Mouse (Mus musculus) ES-E14 (cell line): Measurements from ENCODE around the gene Prokr1. TPM values are rescaled to one million over a fixed set of nuclear protein-coding genes. Genes with fewer than 3 reads are reported as not detected.

Experiments used
- DNase-seq: peaks from one replicate; pipeline ENCODE4 v3.0.0-alpha.2; 2013; ENCODE audit warnings: low read depth, low spot score
- H3K27ac ChIP-seq: 2 replicates; pipeline ENCODE4 v1.5.1; 2012; ENCODE audit warnings: low read depth, mild to moderate bottlenecking, low read length, moderate library complexity, mixed read lengths; ENCODE audit not compliant: poor library complexity, insufficient read depth, severe bottlenecking
- H3K36me3 ChIP-seq: 2 replicates; pipeline ENCODE4 v1.6.1; 2012; ENCODE audit warnings: mild to moderate bottlenecking, low read length, moderate library complexity, mixed read lengths; ENCODE audit not compliant: control insufficient read depth, poor library complexity, insufficient read depth, severe bottlenecking
- H3K4me1 ChIP-seq, 2 experiments: fragments of 150-350 bp in 1 of 2; sonication (generic) in 1 of 2; 2 replicates each; pipeline ENCODE4 v1.6.1; 2012; ENCODE audit warnings: low read length in 2 of 2, mild to moderate bottlenecking in 1 of 2, mixed read lengths in 1 of 2; ENCODE audit not compliant: control insufficient read depth in 2 of 2, insufficient read depth in 2 of 2, poor library complexity in 1 of 2
- H3K4me3 ChIP-seq, 2 experiments: fragments of 150-350 bp in 1 of 2; sonication (generic) in 1 of 2; 2 replicates each; pipeline ENCODE4 v1.5.1; 2012; ENCODE audit warnings: low read length in 2 of 2, low read depth in 1 of 2, mild to moderate bottlenecking in 1 of 2, mixed read lengths in 1 of 2; ENCODE audit not compliant: insufficient read depth in 1 of 2, poor library complexity in 1 of 2, severe bottlenecking in 1 of 2
- H3K9ac ChIP-seq: 2 replicates; pipeline ENCODE4 v1.6.1; 2012; ENCODE audit warnings: low read depth, mild to moderate bottlenecking, low read length, mixed read lengths; ENCODE audit not compliant: poor library complexity, insufficient read depth, severe bottlenecking
- H3K9me3 ChIP-seq: fragments of 150-350 bp; sonication (generic); 2 replicates; pipeline ENCODE4 v1.6.1; 2012; ENCODE audit warnings: low read depth, mild to moderate bottlenecking, low read length; ENCODE audit not compliant: control insufficient read depth, insufficient read depth
- CHD2 ChIP-seq: IDR thresholded peaks from 2 replicates; pipeline ENCODE4 v1.6.1; 2014; ENCODE audit warnings: mild to moderate bottlenecking, low read depth, low read length, inconsistent platforms
- HCFC1 ChIP-seq: IDR thresholded peaks from 2 replicates; pipeline ENCODE4 v1.6.1; 2012; ENCODE audit warnings: low read length, inconsistent platforms, borderline replicate concordance; ENCODE audit not compliant: insufficient read depth
- MAFK ChIP-seq: IDR thresholded peaks from 2 replicates; pipeline ENCODE4 v1.6.1; 2014; ENCODE audit warnings: mild to moderate bottlenecking, low read depth, low read length, inconsistent platforms; ENCODE audit not compliant: insufficient read depth
- ZC3H11A ChIP-seq: IDR thresholded peaks from 2 replicates; pipeline ENCODE4 v1.6.1; 2012; ENCODE audit warnings: low read depth, mild to moderate bottlenecking, inconsistent platforms, low read length, borderline replicate concordance
- ZNF384 ChIP-seq: IDR thresholded peaks from 2 replicates; pipeline ENCODE4 v1.6.1; 2012; ENCODE audit warnings: low read depth, low read length, inconsistent platforms
- in situ Hi-C, 2 experiments: fragments of 600-800 bp; cut with MboI; formaldehyde crosslinking; loops; one replicate each; pipeline ENCODE4 v1.15.1; 2025; ENCODE audit warnings: low sequenced_read_pairs in 2 of 2, inconsistent platforms in 1 of 2; ENCODE audit not compliant: unreplicated experiment in 2 of 2
- total RNA-seq: library from RNA; depleted of rRNA; stranded (reverse); fragments of 300-350 nt; gene quantifications from 2 replicates; pipeline ENCODE4 v1.2.3, GENCODE M21; 2012

Gene Prokr1
- total RNA-seq, 1 experiment: 0.36 TPM

DNA sequence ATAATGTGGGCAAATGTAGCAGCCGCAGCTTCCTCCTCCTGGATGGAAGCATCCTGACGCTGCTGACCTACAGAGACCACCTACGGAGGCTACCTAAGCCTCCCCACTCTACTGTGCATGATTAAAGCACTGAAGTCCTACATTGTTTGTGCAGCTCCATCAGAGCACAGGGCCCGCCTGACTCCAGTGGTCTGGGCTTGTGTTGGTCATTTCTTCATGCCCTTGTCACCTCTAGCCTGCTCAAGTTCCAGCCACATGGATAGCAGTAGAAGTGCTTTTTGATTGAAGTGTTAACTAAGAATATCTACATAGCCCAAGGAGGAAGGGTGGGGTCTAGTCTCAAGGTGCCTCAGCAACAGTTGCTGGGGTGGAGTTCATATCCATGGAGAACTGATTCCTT, 26.2 kb downstream of the Prokr1 start:
- Histone ChIP-seq H3K36me3 (no peaks in the 10 kb centered on the region), H3K27ac (no peak overlapping the region), H3K4me1 (0 out of 4 replicates have a peak, but pooled peaks cover 2% of the 10 kb centered on the region in 2 experiments), H3K9me3 (no peaks in the 10 kb centered on the region), H3K9ac (no peak overlapping the region), H3K4me3 (no peak overlapping the region)
- no peak for DNase-seq
- TF ChIP-seq HCFC1 (no peak), MAFK (no peak), CHD2 (no peak)
- in situ Hi-C loops: no loop called here

DNA sequence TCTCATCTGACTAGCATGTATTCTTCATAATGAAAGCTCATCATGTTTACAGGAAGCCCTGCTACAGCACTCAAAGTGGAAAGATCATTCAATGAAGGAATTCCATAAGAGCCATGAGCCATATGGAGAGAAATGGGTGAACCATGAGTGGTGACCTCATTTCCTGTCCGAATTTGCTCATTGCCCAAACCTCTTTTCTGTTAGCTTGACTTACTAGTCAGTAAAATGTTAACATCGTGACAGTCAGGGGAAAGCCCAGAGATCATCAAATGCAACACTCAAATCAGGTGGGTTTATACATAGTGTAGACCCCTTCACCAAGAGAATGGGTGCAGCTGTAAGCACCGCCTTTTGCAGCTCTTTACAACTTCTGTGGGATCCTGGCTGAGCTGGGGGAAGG, 36.8 kb downstream of the Prokr1 start:
- no peak overlapping the region for H3K9ac ChIP-seq
- in situ Hi-C loops: no loop called here
- no peaks in the 10 kb centered on the region for H3K4me1 ChIP-seq
- no peak overlapping the region for H3K27ac ChIP-seq
- H3K36me3 ChIP-seq: no peaks in the 10 kb centered on the region
- H3K4me3 ChIP-seq: no peak overlapping the region
- H3K9me3 ChIP-seq: no peaks in the 10 kb centered on the region
- TF ChIP-seq CHD2 (no peak), HCFC1 (no peak), MAFK (no peak), ZC3H11A (no peak), ZNF384 (no peak)
- DNase-seq: no peak

DNA sequence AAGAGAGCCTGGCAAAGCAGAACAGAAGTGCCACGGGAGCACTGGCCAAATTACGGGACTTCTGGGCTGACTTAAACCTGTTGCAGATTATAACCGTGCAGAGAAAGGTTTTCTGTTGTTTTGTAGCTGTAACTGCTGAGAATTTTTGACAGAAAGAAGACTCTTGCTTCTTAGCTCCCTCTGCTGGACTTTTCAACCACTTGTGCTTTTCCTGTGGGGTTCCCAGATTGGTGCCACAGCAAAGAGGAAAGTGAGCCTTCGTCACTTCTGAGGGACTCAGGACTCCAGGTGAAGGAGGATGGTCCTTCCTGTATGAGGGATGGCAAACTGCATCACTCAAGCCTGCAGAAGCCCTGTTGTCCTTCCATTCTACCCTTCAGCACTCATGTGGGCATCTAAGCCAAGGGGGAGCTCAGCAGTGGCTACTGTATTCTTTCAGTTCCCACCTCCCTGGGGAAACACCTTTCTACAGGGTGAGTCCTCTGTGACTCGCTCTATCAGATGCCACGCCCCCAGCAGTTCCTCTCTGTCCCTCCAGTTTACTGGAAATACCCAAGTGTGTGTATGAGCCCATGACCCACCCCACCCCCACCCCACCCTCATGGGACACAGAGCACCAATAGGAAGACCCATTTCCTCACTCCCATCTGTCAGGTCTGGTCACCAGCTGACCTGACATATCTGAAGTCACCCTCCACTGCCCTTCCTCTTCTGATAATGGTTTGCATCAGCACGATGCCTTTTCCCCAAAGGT, 38.3 kb downstream of the Prokr1 start:
- Histone ChIP-seq H3K4me1 (peaks cover 2 to 5% of the 10 kb centered on the region in 2 experiments; a peak in 2 of 4 replicates), H3K9ac (no peak overlapping the region), H3K4me3 (no peak overlapping the region), H3K9me3 (no peaks in the 10 kb centered on the region), H3K27ac (no peak overlapping the region), H3K36me3 (no peaks in the 10 kb centered on the region)
- TF ChIP-seq MAFK (no peak), ZC3H11A (0 out of 2 replicates have a peak, but pooled peaks have one; percentile 3)
- no peak for DNase-seq
- in situ Hi-C loops: no loop called here

DNA sequence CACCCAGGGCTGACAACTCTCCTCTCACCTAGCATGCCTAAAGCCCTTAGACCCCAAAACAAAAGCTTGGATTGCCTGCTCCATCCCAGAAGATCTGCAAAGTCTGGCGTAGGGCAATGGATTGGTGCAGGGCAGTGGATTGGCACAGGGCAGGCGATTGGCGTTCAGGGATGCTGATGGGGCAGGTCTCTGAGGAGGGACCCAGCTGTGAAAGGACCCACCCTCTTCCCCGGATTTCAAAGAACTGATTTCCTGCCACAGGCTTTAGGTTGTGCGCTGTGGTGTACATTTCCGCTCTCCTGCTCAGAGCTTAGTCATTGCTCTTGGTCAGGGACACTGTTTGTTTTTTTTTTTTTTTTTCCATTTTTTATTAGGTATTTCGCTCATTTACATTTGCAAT, 42.7 kb downstream of the Prokr1 start:
- Histone ChIP-seq H3K4me3 (no peak overlapping the region), H3K9ac (no peak overlapping the region), H3K36me3 (no peaks in the 10 kb centered on the region), H3K9me3 (no peaks in the 10 kb centered on the region), H3K27ac (no peak overlapping the region), H3K4me1 (peaks cover 4 to 5% of the 10 kb centered on the region in 2 experiments; a peak in 2 of 4 replicates)
- DNase-seq: no peak
- in situ Hi-C loops: no loop called here
- no peak for TF ChIP-seq CHD2
- no peak for TF ChIP-seq MAFK
- TF ChIP-seq ZNF384: no peak
- no peak for TF ChIP-seq ZC3H11A
- no peak for TF ChIP-seq HCFC1

DNA sequence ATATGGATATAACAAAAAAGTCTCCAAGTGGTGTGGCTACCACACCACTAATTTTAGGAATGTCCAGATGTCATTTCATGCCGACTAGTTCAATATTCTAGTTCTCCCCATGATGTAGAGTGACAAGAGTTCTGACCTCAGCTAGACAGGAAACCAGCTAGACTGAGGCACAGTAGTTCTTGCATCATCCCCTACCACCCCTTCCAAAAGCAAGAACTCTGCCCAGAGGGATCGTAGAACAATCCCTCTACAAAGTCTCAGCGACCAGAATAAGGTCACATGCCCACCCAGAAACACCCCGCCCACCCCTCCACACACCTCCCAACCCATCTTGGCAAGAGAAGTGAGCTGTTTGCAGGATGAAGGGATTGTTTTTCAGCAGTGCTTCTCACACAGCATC, 43.1 kb downstream of the Prokr1 start:
- Histone ChIP-seq H3K4me1 (peaks cover 4 to 5% of the 10 kb centered on the region in 2 experiments; a peak in 2 of 4 replicates), H3K9ac (no peak overlapping the region), H3K9me3 (no peaks in the 10 kb centered on the region), H3K27ac (no peak overlapping the region), H3K4me3 (no peak overlapping the region), H3K36me3 (no peaks in the 10 kb centered on the region)
- in situ Hi-C loops: no loop called here
- no peak for DNase-seq
- TF ChIP-seq ZNF384: no peak
- no peak for TF ChIP-seq ZC3H11A
